Mouse (Mus musculus) frontal cortex, postnatal 14 days (tissue): ENCODE results near the gene Defb33.

ENCODE experiments used
- DNase-seq, 2 experiments: peaks; one replicate each; pipeline ENCODE4 v3.0.0; 2022; ENCODE audit warnings: low spot score in 2 of 2

The Defb33 gene

DNA sequence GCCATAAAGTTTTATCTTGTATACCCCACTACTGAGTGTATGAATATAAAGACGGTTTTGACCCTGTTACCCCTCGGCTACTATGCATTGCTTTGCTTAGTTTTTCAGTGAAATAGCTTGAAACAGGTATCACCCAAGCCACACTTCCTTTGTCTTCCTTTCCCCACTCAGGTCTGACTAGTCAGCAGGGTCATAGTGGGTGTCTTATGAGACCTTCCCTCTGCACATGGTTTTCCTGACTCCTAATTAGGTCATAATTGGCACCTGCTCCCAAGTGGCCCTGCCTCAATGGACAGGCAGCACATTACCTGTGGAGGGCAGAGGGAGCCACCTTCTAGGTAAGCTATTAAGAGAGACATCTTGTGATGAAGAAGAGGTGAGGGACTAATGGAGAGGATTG lies at the start of gene Defb33:
Defb33 (plus strand) TSS at position 301 of the 400 bp plus-strand sequence.
- no peak for DNase-seq

DNA sequence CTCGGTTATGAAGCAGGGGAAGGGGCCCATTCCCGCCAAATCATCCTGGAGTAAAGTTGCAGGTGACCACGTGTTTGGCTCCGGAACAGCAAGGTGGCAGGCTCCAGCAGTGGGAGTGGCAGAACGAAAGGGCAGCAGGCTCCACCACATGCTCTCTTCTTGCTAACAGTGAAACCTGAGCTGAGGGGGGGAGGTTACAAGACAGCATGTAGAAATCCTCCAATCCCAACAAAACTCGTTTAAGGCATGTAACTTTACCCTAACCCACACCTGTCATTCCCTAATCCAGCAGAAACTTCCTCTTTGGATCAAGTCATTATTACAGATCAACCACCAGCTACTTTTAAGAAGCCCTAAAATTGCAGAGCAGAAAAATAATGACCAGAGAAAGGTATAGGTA lies 17.9 kb upstream of the Defb33 start:
- DNase-seq: no peak

DNA sequence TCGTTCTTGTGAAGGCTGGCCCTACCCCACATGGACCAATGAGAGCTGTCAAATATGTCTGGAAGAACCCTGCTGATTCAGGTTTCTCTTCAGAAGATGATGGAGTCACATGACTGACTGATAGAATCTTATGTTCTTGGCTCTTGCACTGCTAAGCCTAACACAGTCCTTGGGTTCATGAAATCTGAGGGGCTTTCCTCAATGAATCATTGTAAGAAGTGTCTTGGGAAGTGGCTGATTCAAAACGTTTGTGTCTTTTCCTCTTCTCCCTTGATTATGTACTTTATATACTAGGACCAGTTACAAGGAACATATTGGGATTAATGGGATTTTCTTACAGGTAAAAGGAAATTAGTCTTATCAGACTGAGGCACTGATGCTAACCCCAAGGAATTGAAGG lies 10.1 kb downstream of the Defb33 start, which contains the start of gene Gm15056:
Gm15056 (minus strand) TSS at position 101 of the 400 bp plus-strand sequence.
- no peak for DNase-seq

DNA sequence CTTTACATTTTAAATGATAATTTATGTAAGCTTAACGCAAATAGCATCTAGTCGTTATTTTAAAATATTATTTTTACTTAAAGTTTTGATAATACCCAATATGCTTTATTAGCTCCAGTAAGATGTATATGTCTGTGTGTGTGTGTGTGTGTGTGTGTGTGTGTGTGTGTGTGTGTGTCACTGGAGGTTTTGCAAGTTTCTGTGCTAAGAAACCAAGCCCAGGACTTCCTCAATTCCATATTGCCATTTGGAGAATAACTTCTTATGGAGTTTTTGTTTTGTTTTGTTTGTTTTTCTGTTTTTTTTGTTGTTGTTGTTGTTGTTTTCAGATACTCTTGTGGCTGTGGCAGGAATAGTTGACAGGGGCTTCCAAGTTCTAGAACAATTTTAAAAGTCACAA lies 14.7 kb downstream of the Defb33 start:
- DNase-seq: no peak

GRCm38 (mm10) chr8:20908256-20908655 lies 15.8 kb downstream of the Defb33 start:
- DNase-seq: no peak

DNA sequence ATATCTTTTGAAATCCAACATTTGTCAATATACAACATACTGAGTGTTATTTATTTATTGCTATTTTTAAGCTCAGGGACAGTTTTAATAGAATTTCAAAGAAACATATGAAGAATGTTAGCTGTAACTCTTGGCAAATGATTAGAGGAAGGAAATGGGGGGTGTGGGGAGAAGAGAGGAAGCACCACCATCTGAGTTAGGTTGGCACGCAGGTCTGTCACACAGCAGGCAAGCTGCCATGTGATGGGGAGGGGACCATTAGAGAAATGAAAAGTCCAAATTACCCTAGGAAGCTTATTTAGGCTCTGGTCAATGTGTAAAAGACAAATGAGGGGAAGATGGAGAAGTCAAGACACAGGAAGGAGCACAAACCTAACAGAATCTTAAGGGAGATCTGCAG lies 19.8 kb downstream of the Defb33 start:
- no peak for DNase-seq

- no peak for DNase-seq
These were observed 29.5 kb downstream of the Defb33 start, which contains the start of gene Gm6040 for GRCm38 (mm10) chr8:20921971-20922370. Gm6040 (minus strand) TSS chr8:20922071.

GRCm38 (mm10) chr8:20944610-20945009 lies 52.1 kb downstream of the Defb33 start, which contains the start of gene AY761185:
AY761185 (minus strand) TSS chr8:20944710.
- no peak for DNase-seq
